Mouse (Mus musculus): ENCODE data around the gene Gpi1. TPM values are rescaled to one million over a fixed set of nuclear protein-coding genes. Genes with fewer than 3 reads are reported as not detected.

Gene Gpi1
- polyA plus RNA-seq, 1 experiment from 2014 or later, result 255 TPM

Other genes with a start within 250 kb of the Gpi1 start
- gene Scgb2b27, start 216.4 kb downstream of the Gpi1 start, polyA plus RNA-seq (2016; fragmentation: Nextera tagmentation; extraction: Ambion mirVana), result not detected in 2 replicates
- gene Scgb1b27, start 208.9 kb downstream of the Gpi1 start, polyA plus RNA-seq (2016; fragmentation: Nextera tagmentation; extraction: Ambion mirVana), result not detected in 2 replicates
- not detected in 2 replicates for gene Scgb1b30, start 134.9 kb downstream of the Gpi1 start, polyA plus RNA-seq (2016; fragmentation: Nextera tagmentation; extraction: Ambion mirVana)
- 7.7 and 8.7 TPM in 2 replicates for gene Wtip, start 97.1 kb downstream of the Gpi1 start, polyA plus RNA-seq (2016; fragmentation: Nextera tagmentation; extraction: Ambion mirVana)
- 245 and 255 TPM in 2 replicates for gene Uba2, start 60.7 kb downstream of the Gpi1 start, polyA plus RNA-seq (2016; fragmentation: Nextera tagmentation; extraction: Ambion mirVana)
- gene Pdcd2l, start 33.7 kb downstream of the Gpi1 start, polyA plus RNA-seq (2016; fragmentation: Nextera tagmentation; extraction: Ambion mirVana), result 67.1 and 69.9 TPM in 2 replicates
- gene Gm6096, start 20.7 kb upstream of the Gpi1 start, polyA plus RNA-seq (2016; fragmentation: Nextera tagmentation; extraction: Ambion mirVana), result not detected in 2 replicates
- gene 4931406P16Rik, start 83.2 kb upstream of the Gpi1 start, polyA plus RNA-seq (2016; fragmentation: Nextera tagmentation; extraction: Ambion mirVana), result 26.3 and 28.6 TPM in 2 replicates
- 110 and 113 TPM in 2 replicates for gene Lsm14a, start 163.0 kb upstream of the Gpi1 start, polyA plus RNA-seq (2016; fragmentation: Nextera tagmentation; extraction: Ambion mirVana)